Mouse (Mus musculus) limb, embryonic 11.5 days (tissue): ENCODE measurements at regions not wholly inside any gene's neighbourhood (a gene's known extent, or its start where the extent isn't known, plus 50 kb on each side); places are given as distances from the start of the nearest gene placed in this dataset.

ENCODE experiments used
- ATAC-seq: fragments of 200-750 bp; cut with Nextera tagmentation; 2 replicates; pipeline ENCODE4 v1.8.0; 2017; ENCODE audit warnings: low read depth; ENCODE audit not compliant: insufficient number of reproducible peaks, low FRiP score, low TSS enrichment
- DNase-seq: peaks from one replicate; pipeline ENCODE4 v3.0.0-alpha.2; 2015; ENCODE audit warnings: low spot score
- H3K27ac ChIP-seq: fragments of 300-500 bp; sonication (generic); replicated peaks from 2 replicates; pipeline ENCODE4 v1.5.1; 2014; ENCODE audit warnings: low read depth, mild to moderate bottlenecking, low read length
- H3K27me3 ChIP-seq: fragments of 300-500 bp; sonication (generic); 2 replicates; pipeline ENCODE4 v1.6.1; 2014; ENCODE audit warnings: mild to moderate bottlenecking, low read length, mixed read lengths; ENCODE audit not compliant: control insufficient read depth, insufficient read depth
- H3K36me3 ChIP-seq: fragments of 300-500 bp; sonication (generic); 2 replicates; pipeline ENCODE4 v1.6.1; 2014; ENCODE audit warnings: mild to moderate bottlenecking, low read length, moderate library complexity, mixed read lengths; ENCODE audit not compliant: control insufficient read depth, insufficient read depth
- H3K4me1 ChIP-seq: fragments of 300-500 bp; sonication (generic); 2 replicates; pipeline ENCODE4 v1.6.1; 2014; ENCODE audit warnings: low read length, mixed read lengths; ENCODE audit not compliant: control insufficient read depth, insufficient read depth
- H3K4me2 ChIP-seq: fragments of 300-500 bp; sonication (generic); 2 replicates; pipeline ENCODE4 v1.6.1; 2014; ENCODE audit warnings: low read depth, mild to moderate bottlenecking, moderate library complexity; ENCODE audit not compliant: severe bottlenecking
- H3K4me3 ChIP-seq: fragments of 300-500 bp; sonication (generic); 2 replicates; pipeline ENCODE4 v1.5.1; 2014; ENCODE audit warnings: low read depth, low read length
- H3K9ac ChIP-seq: fragments of 300-500 bp; sonication (generic); 2 replicates; pipeline ENCODE4 v1.6.1; 2014; ENCODE audit warnings: mild to moderate bottlenecking, low read length
- H3K9me3 ChIP-seq: fragments of 300-500 bp; sonication (generic); 2 replicates; pipeline ENCODE4 v1.6.1; 2016; ENCODE audit warnings: low read length; ENCODE audit not compliant: control insufficient read depth
- WGBS: fragments of 180-500 bp; shearing (Covaris S2); extraction: QIAGEN DNeasy Blood & Tissue Kit; methylation state at CpG from one replicate; pipeline ENCODE4 v1.1.7; 2014; 5-methylcytosine and 5-hydroxymethylcytosine counted together

GRCm38 (mm10) chr8:26895867-26896266, 81.3 kb upstream of the Zfp703 start:
- Histone ChIP-seq H3K9ac (no peak overlapping the region), H3K4me2 (no peak overlapping the region), H3K27ac (no peak overlapping the region), H3K4me1 (no peaks in the 10 kb centered on the region), H3K27me3 (no peaks in the 10 kb centered on the region), H3K36me3 (no peaks in the 10 kb centered on the region), H3K9me3 (no peaks in the 10 kb centered on the region), H3K4me3 (no peak overlapping the region)
- DNase-seq (no peak), ATAC-seq (no peak)
- 83% methylated on average over 11 of the region's 11 CpGs for WGBS

- Histone ChIP-seq H3K4me2 (no peak overlapping the region), H3K4me1 (peaks cover 11% of the 10 kb centered on the region), H3K9me3 (no peaks in the 10 kb centered on the region), H3K27me3 (no peaks in the 10 kb centered on the region), H3K9ac (no peak overlapping the region), H3K36me3 (no peaks in the 10 kb centered on the region), H3K4me3 (no peak overlapping the region), H3K27ac (no peak overlapping the region)
- WGBS = 80% methylated on average over 5 of the region's 5 CpGs
- ATAC-seq (no peak), DNase-seq (no peak)
These were observed 73.8 kb upstream of the Zfp703 start for GRCm38 (mm10) chr8:26903289-26903688.

GRCm38 (mm10) chr8:26906257-26906656, 70.9 kb upstream of the Zfp703 start:
- Histone ChIP-seq H3K36me3 (no peaks in the 10 kb centered on the region), H3K4me1 (peaks cover 20% of the 10 kb centered on the region), H3K9ac (no peak overlapping the region), H3K27me3 (no peaks in the 10 kb centered on the region), H3K4me3 (no peak overlapping the region), H3K4me2 (no peak overlapping the region), H3K27ac (no peak overlapping the region), H3K9me3 (no peaks in the 10 kb centered on the region)
- DNase-seq (no peak), ATAC-seq (no peak)
- 43% methylated on average over 4 of the region's 4 CpGs for WGBS

- no peak for ATAC-seq
- no peak overlapping the region for H3K27ac ChIP-seq
- H3K4me3 ChIP-seq = no peak overlapping the region
- no peaks in the 10 kb centered on the region; the same call in 1 of the 2 replicates for H3K27me3 ChIP-seq
- H3K4me1 ChIP-seq = peaks cover 14% of the 10 kb centered on the region
- DNase-seq = no peak
- 72% methylated on average over 8 of the region's 8 CpGs for WGBS
- H3K4me2 ChIP-seq = no peak overlapping the region
- no peaks in the 10 kb centered on the region for H3K36me3 ChIP-seq
- H3K9ac ChIP-seq = no peak overlapping the region
- H3K9me3 ChIP-seq = no peaks in the 10 kb centered on the region
These were observed 69.6 kb upstream of the Zfp703 start for GRCm38 (mm10) chr8:26907347-26908170.

GRCm38 (mm10) chr8:26910186-26910585, 66.9 kb upstream of the Zfp703 start:
- Histone ChIP-seq H3K4me3 (no peak overlapping the region), H3K4me1 (peaks cover 28% of the 10 kb centered on the region), H3K9me3 (no peaks in the 10 kb centered on the region), H3K36me3 (no peaks in the 10 kb centered on the region), H3K9ac (no peak overlapping the region), H3K27ac (no peak overlapping the region), H3K4me2 (no peak overlapping the region), H3K27me3 (no peaks in the 10 kb centered on the region; the same call in 1 of the 2 replicates)
- DNase-seq (no peak), ATAC-seq (no peak)
- WGBS = 90% methylated on average over 3 of the region's 3 CpGs

- WGBS = 34% methylated on average over 18 of the region's 18 CpGs
- Histone ChIP-seq H3K9ac (no peak overlapping the region), H3K4me2 (no peak overlapping the region), H3K27me3 (no peaks in the 10 kb centered on the region; the same call in 1 of the 2 replicates), H3K4me1 (peaks cover 20% of the 10 kb centered on the region), H3K9me3 (no peaks in the 10 kb centered on the region), H3K4me3 (no peak overlapping the region), H3K36me3 (no peaks in the 10 kb centered on the region), H3K27ac (no peak overlapping the region)
- DNase-seq = peak; percentile 56
- peak; percentile 88 for ATAC-seq
These were observed 63.3 kb upstream of the Zfp703 start for GRCm38 (mm10) chr8:26913562-26914529.

- no peak for DNase-seq
- H3K4me2 ChIP-seq = no peak overlapping the region
- H3K27me3 ChIP-seq = no peaks in the 10 kb centered on the region; the same call in 1 of the 2 replicates
- H3K36me3 ChIP-seq = no peaks in the 10 kb centered on the region
- H3K4me1 ChIP-seq = peaks cover 15% of the 10 kb centered on the region
- WGBS = 92% methylated on average over 8 of the region's 8 CpGs
- ATAC-seq = no peak
- no peak overlapping the region for H3K27ac ChIP-seq
- no peak overlapping the region for H3K9ac ChIP-seq
- no peaks in the 10 kb centered on the region for H3K9me3 ChIP-seq
- no peak overlapping the region for H3K4me3 ChIP-seq
These were observed 61.4 kb upstream of the Zfp703 start for GRCm38 (mm10) chr8:26915731-26916130.

GRCm38 (mm10) chr8:26921531-26922177, 55.5 kb upstream of the Zfp703 start:
- ATAC-seq (no peak), DNase-seq (no peak)
- H3K9ac ChIP-seq = no peak overlapping the region
- H3K27ac ChIP-seq = no peak overlapping the region
- no peaks in the 10 kb centered on the region for H3K9me3 ChIP-seq
- H3K27me3 ChIP-seq = 0 out of 2 replicates have a peak, but pooled peaks cover 3% of the 10 kb centered on the region
- no peaks in the 10 kb centered on the region for H3K4me1 ChIP-seq
- H3K36me3 ChIP-seq = no peaks in the 10 kb centered on the region
- no peak overlapping the region for H3K4me2 ChIP-seq
- H3K4me3 ChIP-seq = no peak overlapping the region
- WGBS = 93% methylated on average over 5 of the region's 5 CpGs
